Mouse (Mus musculus) heart, postnatal 25 days (tissue): ENCODE measurements around the gene Sbk3. TPM values are rescaled to one million over a fixed set of nuclear protein-coding genes. Genes with fewer than 3 reads are reported as not detected.
A peak's percentile ranks its signal among the peaks of the same experiment; 100 is the strongest.
"Not testable (repeated sequence)": the region's sequence is repeated elsewhere in the genome, so short reads cannot be mapped to it uniquely, and the experiment has no call there.

Experiments used
- DNase-seq: peaks from one replicate; pipeline ENCODE4 v3.0.0; 2022; ENCODE audit warnings: low spot score
- intact Hi-C: fragments of 180-260 bp; cut with DNase I; formaldehyde crosslinking; loops from one replicate; pipeline ENCODE4 v1.15.1; 2025
- total RNA-seq, 2 experiments: library from RNA; stranded (reverse); gene quantifications; 2 replicates each; pipeline ENCODE4 v1.2.3; 2021

Gene Sbk3
- total RNA-seq: 10 to 100 TPM; 46.1 to 48.7 TPM

- intact Hi-C loops: no loop called here
- no peak for DNase-seq
These were observed at the start of gene Sbk3 for GRCm38 (mm10) chr7:4971068-4971467. TSS of gene Sbk3 (minus strand) at chr7:4971168.

- intact Hi-C loops: loop anchor here (2.0 kb wide), 1 partner anchor 34 kb away; no protein-coding TSS in a partner anchor
- no peak for DNase-seq
These were observed 49.7 kb upstream of the Sbk3 start for GRCm38 (mm10) chr7:5020685-5021084.

DNA sequence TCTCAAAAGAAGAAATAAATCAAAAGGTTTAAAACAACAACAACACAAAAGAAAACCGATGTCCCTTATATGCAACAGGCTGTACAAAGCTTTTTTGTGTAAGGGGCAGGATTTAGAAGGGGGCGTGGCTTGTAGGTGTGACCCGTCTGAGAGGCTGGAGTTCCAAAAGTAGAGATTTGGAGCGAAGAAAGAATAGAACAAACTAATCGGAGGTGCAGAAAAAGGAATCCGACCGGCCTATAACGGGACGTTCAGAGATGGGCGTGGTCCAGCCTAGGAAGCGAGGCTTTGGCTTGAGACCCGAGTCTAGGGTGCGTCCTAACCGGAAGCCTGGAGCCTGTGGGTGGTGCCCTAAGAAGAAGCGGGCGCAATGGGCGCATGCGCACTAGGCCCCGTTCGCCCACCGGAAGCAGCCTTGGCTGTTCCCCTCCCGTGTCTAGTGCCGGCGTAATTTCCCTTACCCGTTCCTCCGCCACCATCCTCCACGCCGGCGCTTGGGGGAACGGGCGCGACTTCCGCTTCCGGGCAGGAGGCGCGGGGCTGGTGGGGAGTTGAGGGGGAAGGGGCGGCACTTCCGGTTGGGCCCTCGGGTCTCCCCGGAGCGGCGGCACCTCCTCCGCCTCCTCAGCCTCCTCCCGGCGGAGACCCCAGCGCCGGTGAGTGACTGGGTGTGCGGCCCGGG is 49.2 kb upstream of the Sbk3 start, which contains the start of the genes Zfp865 and Ccdc106:
Gene Zfp865 (plus strand): TSS at position 377 of the 682 bp plus-strand sequence.
Gene Ccdc106 (plus strand): TSS at position 554 of the 682 bp plus-strand sequence.
- intact Hi-C loops: loop anchor here (2.0 kb wide), 1 partner anchor 35 kb away; no protein-coding TSS in a partner anchor
- DNase-seq: peak; percentile 100

GRCm38 (mm10) chr7:5019576-5019975 is 48.6 kb upstream of the Sbk3 start:
- DNase-seq, intact Hi-C loops: not testable (repeated sequence)

DNA sequence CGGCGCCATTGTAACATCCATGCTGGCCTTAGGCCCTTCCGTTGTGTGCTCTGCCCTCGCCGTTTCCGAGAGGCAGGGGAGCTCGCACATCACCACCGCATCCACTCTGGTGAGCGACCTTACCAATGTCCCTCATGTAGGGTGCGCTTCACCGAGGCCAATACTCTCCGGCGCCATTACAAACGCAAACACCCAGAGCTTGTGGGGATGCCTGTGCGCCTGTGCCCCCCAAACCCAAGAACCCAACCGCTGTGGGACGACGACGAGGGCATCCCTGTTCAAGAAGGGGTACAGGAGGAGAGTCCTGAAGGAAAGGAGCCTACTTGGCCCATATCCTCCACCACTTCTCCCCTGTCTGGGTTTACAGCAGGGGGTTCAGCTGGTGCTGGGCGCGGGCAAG is 47.0 kb upstream of the Sbk3 start:
- no peak for DNase-seq
- intact Hi-C loops: no loop called here

GRCm38 (mm10) chr7:5017352-5017751 is 46.4 kb upstream of the Sbk3 start:
- no peak for DNase-seq
- intact Hi-C loops: no loop called here

DNA sequence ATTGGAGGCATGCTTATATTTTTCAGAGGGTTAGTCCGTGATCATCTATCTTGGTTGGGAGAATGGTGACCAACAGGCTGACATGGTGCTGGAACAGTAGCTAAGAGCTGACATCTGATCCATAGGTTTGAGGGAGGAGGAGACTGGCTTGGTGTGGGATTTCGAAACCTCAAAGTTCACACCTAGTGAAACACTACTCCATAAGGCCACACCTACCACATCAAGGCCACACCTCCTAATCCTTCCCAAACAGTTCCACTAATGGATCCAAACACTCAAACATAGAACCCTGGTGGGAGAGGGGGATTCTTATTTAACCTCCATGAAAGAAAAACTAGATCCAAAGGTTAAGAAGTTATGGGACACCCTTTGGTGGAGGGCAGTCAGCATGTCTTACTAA is 46.0 kb upstream of the Sbk3 start:
- intact Hi-C loops: no loop called here
- DNase-seq: no peak

DNA sequence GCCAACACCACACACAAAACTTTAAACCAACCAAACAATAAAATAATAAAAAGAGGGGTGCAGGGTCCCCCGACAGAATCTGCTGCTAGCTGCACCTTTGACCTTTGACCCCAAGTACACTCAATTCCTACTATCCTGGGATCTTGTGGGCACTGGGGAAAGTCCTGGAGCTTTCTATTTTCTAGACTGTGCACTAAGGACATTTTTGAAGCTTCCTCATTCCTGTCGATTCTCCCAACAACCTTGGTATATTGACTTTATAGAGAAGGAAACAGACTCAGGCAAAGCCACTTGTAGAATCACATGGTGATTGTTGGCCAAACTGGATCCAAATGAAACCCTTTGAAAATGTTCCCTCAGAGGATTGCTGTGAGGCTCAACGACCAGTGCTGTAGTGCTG is 45.1 kb upstream of the Sbk3 start:
- DNase-seq: no peak
- intact Hi-C loops: no loop called here

DNA sequence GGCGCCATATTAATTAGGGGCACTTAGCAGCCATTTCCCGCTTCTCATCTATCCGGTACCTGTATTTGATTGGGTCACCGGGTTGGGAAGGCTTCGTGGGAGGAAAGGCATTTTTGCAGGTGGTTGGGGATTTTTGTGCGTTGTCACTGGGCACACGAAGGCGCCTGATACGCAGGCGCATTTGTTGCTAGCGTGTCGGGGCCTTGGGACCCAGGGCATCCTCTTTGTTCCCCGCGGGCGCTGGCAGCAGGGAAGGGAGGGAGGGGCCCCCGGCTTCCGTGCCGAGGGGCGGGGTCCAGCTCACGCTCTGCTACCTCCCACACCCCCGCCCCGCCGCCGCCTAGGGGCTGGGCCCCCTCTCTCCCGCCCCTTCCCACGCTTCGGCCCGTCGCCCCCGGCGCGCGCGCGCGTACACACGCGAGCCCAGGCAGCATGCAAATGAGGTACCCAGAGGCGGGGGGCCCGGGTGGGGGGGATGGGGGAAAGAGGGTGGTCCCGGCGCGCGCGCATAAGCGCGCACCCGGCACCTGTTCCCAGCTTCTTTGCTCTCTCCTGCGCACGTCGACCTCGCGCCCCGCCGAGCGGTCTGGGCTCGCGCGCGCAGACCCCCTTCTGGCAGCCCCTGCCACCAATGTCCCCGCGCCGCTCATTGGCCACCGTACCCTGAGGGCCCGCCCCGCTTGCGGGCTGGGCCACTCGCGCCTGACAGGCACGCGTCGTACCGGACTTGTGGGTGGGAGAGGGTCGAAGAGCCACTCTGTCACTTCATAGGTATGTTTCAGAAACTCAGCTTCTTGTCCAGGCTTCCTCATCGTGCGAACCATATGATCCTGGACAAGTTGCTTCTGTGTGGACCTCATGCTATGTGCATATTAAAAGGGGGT is 44.4 kb upstream of the Sbk3 start, which contains the start of gene Gm44973:
Gene Gm44973 (plus strand): TSS at position 379 of the 884 bp plus-strand sequence.
- DNase-seq: peak; percentile 89
- intact Hi-C loops: no loop called here

DNA sequence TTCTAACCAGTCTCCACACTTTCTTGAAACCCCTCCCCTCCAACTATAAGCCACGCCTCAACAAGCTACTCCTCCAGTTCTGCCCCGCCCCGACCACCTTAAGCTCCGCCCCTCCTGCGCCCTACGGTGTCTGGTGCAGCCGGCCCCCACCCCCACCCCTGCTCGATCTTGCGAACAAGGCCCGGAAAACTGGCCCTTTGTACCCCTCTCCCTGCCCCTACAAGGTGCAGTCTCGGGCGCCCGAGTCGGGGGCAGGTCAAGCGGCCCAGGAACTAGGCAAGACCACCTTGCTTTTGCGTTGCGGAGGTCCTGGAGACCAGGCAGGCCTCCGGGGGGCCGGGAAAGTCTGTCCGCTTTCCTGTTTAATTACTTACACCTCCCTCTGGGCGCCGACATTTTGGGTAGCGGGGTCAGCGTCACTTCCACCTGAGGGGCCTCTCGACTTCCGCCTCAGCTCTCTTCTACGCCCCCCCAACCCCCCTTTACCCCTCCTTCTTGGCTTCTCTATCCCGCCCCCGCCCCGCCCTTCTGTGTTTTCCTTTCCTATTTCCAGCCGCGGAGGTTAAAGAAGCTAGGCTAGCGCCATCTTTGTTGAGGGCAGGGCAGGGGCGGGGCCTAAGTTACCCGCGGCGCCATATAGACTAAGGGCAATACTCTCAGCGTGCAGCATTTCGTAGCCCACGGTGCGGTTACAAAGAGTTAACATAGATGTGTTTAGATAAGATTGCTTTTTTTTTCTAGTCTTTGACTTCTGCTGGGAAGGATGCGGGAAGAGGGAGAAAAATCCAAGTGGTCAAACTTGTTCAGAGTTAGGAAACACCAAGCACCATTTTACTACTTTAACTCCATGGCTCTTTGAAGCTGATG is 43.5 kb upstream of the Sbk3 start, which contains the start of the genes Zfp524 and Fiz1:
Gene Zfp524 (plus strand): TSS at position 165 of the 867 bp plus-strand sequence.
Gene Fiz1 (minus strand): TSS at position 447 of the 867 bp plus-strand sequence.
- peak; percentile 92 for DNase-seq
- intact Hi-C loops: loop anchor here (5.0 kb wide), 3 partner anchors 38 to 197 kb away; partner anchors contain the start of gene Zfp580

- no peak for DNase-seq
- intact Hi-C loops: loop anchor here (5.0 kb wide), 3 partner anchors 39 to 196 kb away; partner anchors contain the start of gene Zfp580
These were observed 41.9 kb upstream of the Sbk3 start for GRCm38 (mm10) chr7:5012681-5013513.

DNA sequence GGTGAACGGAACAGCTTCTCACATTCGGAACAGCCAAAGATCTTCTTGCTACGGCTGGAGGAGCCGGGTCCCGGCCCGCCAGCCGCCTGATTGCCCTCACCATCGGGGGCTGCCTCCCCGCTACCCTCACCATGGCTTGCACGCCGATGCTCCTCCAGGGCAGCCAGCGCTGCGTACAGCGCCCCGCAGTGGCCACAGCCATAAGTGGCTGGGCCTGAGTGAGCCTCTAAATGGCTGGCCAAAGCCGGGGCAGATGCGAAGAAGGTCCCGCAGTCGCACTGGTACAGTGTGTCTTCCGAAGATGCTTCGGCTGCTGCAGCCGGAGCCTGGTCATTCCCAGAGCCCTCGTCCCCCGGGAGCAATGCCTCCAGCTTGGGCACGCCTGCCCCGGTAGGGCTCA is 37.3 kb upstream of the Sbk3 start:
- intact Hi-C loops: no loop called here
- no peak for DNase-seq

GRCm38 (mm10) chr7:5002876-5003275 is 31.9 kb upstream of the Sbk3 start:
- DNase-seq, intact Hi-C loops: not testable (repeated sequence)

DNA sequence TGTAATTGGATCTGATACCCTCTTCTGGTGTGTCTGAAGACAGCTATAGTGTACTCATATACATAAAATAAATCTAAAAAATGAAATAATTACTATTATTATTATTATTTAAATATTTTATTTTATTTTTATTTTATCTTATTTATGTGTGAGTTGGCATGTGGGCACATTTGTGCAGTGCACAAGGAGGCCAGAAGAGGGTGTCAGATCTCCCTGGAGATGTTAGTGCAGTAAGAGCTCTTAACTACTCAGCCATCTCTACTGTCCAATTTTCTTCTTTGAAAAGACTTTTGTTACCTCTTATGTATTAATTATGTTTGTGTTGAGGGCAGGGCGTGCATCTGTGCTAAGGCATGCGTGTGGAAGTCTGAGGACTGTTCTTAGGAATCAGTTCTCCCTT is 28.9 kb upstream of the Sbk3 start:
- intact Hi-C loops: no loop called here
- no peak for DNase-seq

DNA sequence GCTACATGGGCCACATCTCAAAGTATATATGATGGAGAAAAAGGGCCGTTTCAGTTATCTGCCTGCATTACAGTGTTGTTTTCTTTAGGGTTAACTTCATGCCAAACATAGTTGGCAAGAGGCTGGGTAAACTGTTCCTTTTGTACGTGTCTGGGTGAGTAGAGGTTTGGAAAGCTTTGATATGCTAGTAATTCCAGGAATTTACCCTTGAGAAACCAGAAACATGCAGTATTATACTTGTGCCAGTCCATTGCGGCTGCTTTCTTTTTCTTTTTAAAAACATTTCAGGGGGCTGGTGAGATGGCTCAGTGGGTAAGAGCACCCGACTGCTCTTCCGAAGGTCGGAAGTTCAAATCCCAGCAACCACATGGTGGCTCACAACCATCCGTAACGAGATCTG is 26.0 kb upstream of the Sbk3 start:
- DNase-seq: no peak
- intact Hi-C loops: loop anchor here (2.0 kb wide), 1 partner anchor 54 kb away; the partner anchor contains the start of gene Zfp580

GRCm38 (mm10) chr7:4996003-4996895 is 25.3 kb upstream of the Sbk3 start, which contains the start of gene Zfp579:
TSS of gene Zfp579 (minus strand) at chr7:4996158.
- intact Hi-C loops: loop anchor here (2.0 kb wide), 1 partner anchor 55 kb away; the partner anchor contains the start of gene Zfp580
- peak; percentile 81 for DNase-seq

DNA sequence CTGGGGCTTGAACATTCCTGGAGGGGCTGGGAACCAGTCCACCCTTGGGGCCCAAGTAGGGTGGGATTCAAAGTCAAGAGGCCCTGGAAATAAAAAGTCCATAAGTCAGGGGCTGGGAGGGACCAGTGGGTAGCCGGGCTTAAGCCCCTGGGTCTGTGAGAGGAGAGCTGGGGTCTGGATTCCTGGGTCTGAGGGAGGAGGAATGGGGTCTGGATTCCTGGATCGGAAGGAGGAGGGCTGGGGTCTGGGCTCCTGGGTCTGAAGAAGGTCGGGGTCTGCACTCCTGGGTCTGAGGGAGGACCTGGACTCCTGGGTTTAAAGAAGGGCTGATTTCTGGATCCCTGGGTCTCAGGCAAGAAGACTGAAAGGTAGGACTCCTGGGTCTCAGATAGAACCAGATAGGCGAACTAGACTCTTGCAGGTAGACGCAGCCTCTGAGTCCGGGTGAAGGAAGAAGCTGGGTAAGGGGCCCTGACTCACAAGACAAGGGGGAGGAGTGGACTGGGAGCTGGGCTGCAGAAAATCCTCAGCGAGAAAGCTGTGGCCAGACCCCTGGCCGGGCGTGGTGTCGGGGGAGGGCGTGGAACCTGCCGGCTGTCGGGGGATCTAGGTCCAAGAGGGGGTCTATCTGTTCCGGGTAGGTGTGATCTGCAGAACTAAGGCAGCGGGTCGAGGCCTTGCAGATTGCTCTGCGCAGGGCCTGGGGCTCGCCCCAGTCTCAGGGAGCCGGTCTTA is 24.5 kb upstream of the Sbk3 start:
- intact Hi-C loops: loop anchor here (2.0 kb wide), 1 partner anchor 55 kb away; the partner anchor contains the start of gene Zfp580

More for the DNA sequence above, 24.5 kb upstream of the Sbk3 start:
- DNase-seq: no peak
